Mouse (Mus musculus) heart, adult 2 months (tissue): ENCODE results near the gene Cwc25. TPM values are rescaled to one million over a fixed set of nuclear protein-coding genes. Genes with fewer than 3 reads are reported as not detected.
A peak's percentile ranks its signal among the peaks of the same experiment; 100 is the strongest.
"Not testable (repeated sequence)": the region's sequence is repeated elsewhere in the genome, so short reads cannot be mapped to it uniquely, and the experiment has no call there.

ENCODE experiments used
- DNase-seq, 2 experiments: peaks; one replicate each; pipeline ENCODE4 v3.0.0; 2021
- H3K27ac ChIP-seq: fragments of 200-600 bp; 2 replicates; pipeline ENCODE4 v1.8.1; 2022
- H3K27me3 ChIP-seq: fragments of 200-500 bp; 2 replicates; pipeline ENCODE4 v1.6.1; 2012; ENCODE audit warnings: mild to moderate bottlenecking, low read length, inconsistent platforms, mixed read lengths; ENCODE audit not compliant: control insufficient read depth, insufficient read depth
- H3K36me3 ChIP-seq: fragments of 200-500 bp; 2 replicates; pipeline ENCODE4 v1.6.1; 2012; ENCODE audit warnings: low read length, inconsistent platforms; ENCODE audit not compliant: control insufficient read depth, insufficient read depth
- H3K4me1 ChIP-seq: fragments of 200-500 bp; 2 replicates; pipeline ENCODE4 v1.6.1; 2011; ENCODE audit warnings: low read length; ENCODE audit not compliant: control insufficient read depth, insufficient read depth
- H3K4me3 ChIP-seq: fragments of 200-600 bp; 2 replicates; pipeline ENCODE4 v1.8.1; 2022
- H3K79me2 ChIP-seq: fragments of 200-500 bp; replicated peaks from 2 replicates; pipeline ENCODE4 v1.6.1; 2012; ENCODE audit warnings: mild to moderate bottlenecking, inconsistent platforms, low read length, moderate library complexity, mixed read lengths; ENCODE audit not compliant: control insufficient read depth, insufficient read depth
- H3K9ac ChIP-seq: fragments of 200-500 bp; 2 replicates; pipeline ENCODE4 v1.6.1; 2012; ENCODE audit warnings: low read depth, mild to moderate bottlenecking, control low read depth, inconsistent platforms, low read length, mixed read lengths
- CTCF ChIP-seq: fragments of 200-600 bp; IDR thresholded peaks from 2 replicates; pipeline ENCODE4 v1.8.1; 2022; ENCODE audit warnings: antibody characterized with exemption, mild to moderate bottlenecking, moderate library complexity
- EP300 ChIP-seq: fragments of 200-500 bp; IDR thresholded peaks from 2 replicates; pipeline ENCODE4 v1.6.1; 2011; ENCODE audit warnings: low read depth, low read length, control low read depth; ENCODE audit not compliant: insufficient read depth
- POLR2A ChIP-seq: fragments of 200-500 bp; IDR thresholded peaks from 2 replicates; pipeline ENCODE4 v1.6.1; 2011; ENCODE audit warnings: mild to moderate bottlenecking, low read depth, low read length, control low read depth; ENCODE audit not compliant: insufficient read depth
- WGBS: fragments of 180-500 bp; shearing (Covaris S2); methylation state at CpG from one replicate; pipeline ENCODE4 v1.1.7; 2018; 5-methylcytosine and 5-hydroxymethylcytosine counted together
- intact Hi-C: fragments of 180-260 bp; cut with DNase I; formaldehyde crosslinking; loops from one replicate; pipeline ENCODE4 v1.15.1; 2025
- polyA plus RNA-seq: library from polyadenylated mRNA; depleted of rRNA; stranded (reverse); fragments of >200 nt; gene quantifications from 2 replicates; pipeline ENCODE4 v1.2.3, GENCODE M21; 2012
- total RNA-seq, 2 experiments: library from RNA; stranded (reverse); gene quantifications; 2 replicates each; pipeline ENCODE4 v1.2.3; 2021

The Cwc25 gene
- total and polyA plus RNA-seq, 3 experiments, result 6.0 to 7.9 (median 7.6) TPM

GRCm38 (mm10) chr11:97796910-97797309 is 30.6 kb upstream of the Cwc25 start:
- intact Hi-C loops, result no loop called here
- no peak overlapping the region for H3K4me3 ChIP-seq
- 10% methylated on average over 6 of the region's 6 CpGs for WGBS
- peak; percentile 68 to 84 for DNase-seq
- no peaks in the 10 kb centered on the region for H3K79me2 ChIP-seq
- H3K27ac ChIP-seq, result no peak overlapping the region
- TF ChIP-seq POLR2A, result no peak
- peak; percentile 69 for TF ChIP-seq CTCF
- peaks cover 7% of the 10 kb centered on the region for H3K4me1 ChIP-seq
- no peak overlapping the region for H3K9ac ChIP-seq
- H3K27me3 ChIP-seq, result no peaks in the 10 kb centered on the region
- H3K36me3 ChIP-seq, result no peaks in the 10 kb centered on the region

GRCm38 (mm10) chr11:97793165-97793564 is 26.8 kb upstream of the Cwc25 start:
- Histone ChIP-seq H3K9ac (no peak overlapping the region), H3K4me3 (no peak overlapping the region), H3K79me2 (no peaks in the 10 kb centered on the region), H3K27ac (no peak overlapping the region), H3K4me1 (no peaks in the 10 kb centered on the region), H3K36me3 (no peaks in the 10 kb centered on the region), H3K27me3 (no peaks in the 10 kb centered on the region)
- WGBS, result 10% methylated on average over 2 of the region's 2 CpGs
- intact Hi-C loops, result loop anchor here (1.0 to 2.0 kb wide), 2 partner anchors 91 to 194 kb away; partner anchors contain the start of genes Fbxo47 and Plxdc1
- TF ChIP-seq POLR2A (no peak), CTCF (peak; percentile 96), EP300 (no peak)
- no peak for DNase-seq

GRCm38 (mm10) chr11:97790778-97791438 is 24.6 kb upstream of the Cwc25 start:
- H3K4me1 ChIP-seq, intact Hi-C loops, H3K36me3 ChIP-seq, H3K4me3 ChIP-seq, DNase-seq, H3K27me3 ChIP-seq, H3K27ac ChIP-seq, H3K79me2 ChIP-seq, H3K9ac ChIP-seq: not testable (repeated sequence)
- WGBS, result 71% methylated on average over 2 of the region's 2 CpGs

- Histone ChIP-seq H3K27ac (no peak overlapping the region), H3K4me1 (no peaks in the 10 kb centered on the region), H3K9ac (no peak overlapping the region), H3K79me2 (no peaks in the 10 kb centered on the region), H3K4me3 (no peak overlapping the region), H3K27me3 (no peaks in the 10 kb centered on the region), H3K36me3 (no peaks in the 10 kb centered on the region)
- no peak for TF ChIP-seq CTCF
- TF ChIP-seq POLR2A, result no peak
- no peak for TF ChIP-seq EP300
- WGBS, result 85% methylated on average over 5 of the region's 5 CpGs
- intact Hi-C loops, result no loop called here
- no peak for DNase-seq
Observed at GRCm38 (mm10) chr11:97789727-97790126, 23.4 kb upstream of the Cwc25 start.

GRCm38 (mm10) chr11:97787961-97788360 is 21.6 kb upstream of the Cwc25 start:
- H3K79me2 ChIP-seq, result no peaks in the 10 kb centered on the region
- H3K27me3 ChIP-seq, result no peaks in the 10 kb centered on the region
- no peak for DNase-seq
- H3K4me1 ChIP-seq, result no peaks in the 10 kb centered on the region
- H3K36me3 ChIP-seq, result no peaks in the 10 kb centered on the region
- intact Hi-C loops, result no loop called here
- H3K27ac ChIP-seq, result no peak overlapping the region
- H3K4me3 ChIP-seq, result no peak overlapping the region
- TF ChIP-seq POLR2A, result no peak
- no peak overlapping the region for H3K9ac ChIP-seq
- 75% methylated on average over 3 of the region's 3 CpGs for WGBS

GRCm38 (mm10) chr11:97782564-97782895 is 16.2 kb upstream of the Cwc25 start:
- peaks cover 9% of the 10 kb centered on the region for H3K4me1 ChIP-seq
- peak overlapping the region; percentile 98 for H3K4me3 ChIP-seq
- H3K9ac ChIP-seq, result peak overlapping the region; percentile 65
- H3K27ac ChIP-seq, result peak overlapping the region; percentile 93
- no peak for DNase-seq
- intact Hi-C loops, result loop anchor here (1.0 kb wide), 1 partner anchor 16 kb away; the partner anchor contains the start of gene Cwc25
- no peak for TF ChIP-seq EP300
- TF ChIP-seq CTCF, result no peak
- peak; percentile 81; the same call in 1 of the 2 replicates for TF ChIP-seq POLR2A
- WGBS, result 0% methylated on average over 10 of the region's 10 CpGs
- H3K79me2 ChIP-seq, result 0 out of 2 replicates have a peak, but pooled peaks cover 2% of the 10 kb centered on the region
- H3K27me3 ChIP-seq, result no peaks in the 10 kb centered on the region
- H3K36me3 ChIP-seq, result peaks cover 27% of the 10 kb centered on the region
